Mouse (Mus musculus): ENCODE results near the gene Emsy. TPM values are rescaled to one million over a fixed set of nuclear protein-coding genes. Genes with fewer than 3 reads are reported as not detected.

Emsy gene
- polyA plus RNA-seq, 1 experiment = 14.8 TPM

DNA sequence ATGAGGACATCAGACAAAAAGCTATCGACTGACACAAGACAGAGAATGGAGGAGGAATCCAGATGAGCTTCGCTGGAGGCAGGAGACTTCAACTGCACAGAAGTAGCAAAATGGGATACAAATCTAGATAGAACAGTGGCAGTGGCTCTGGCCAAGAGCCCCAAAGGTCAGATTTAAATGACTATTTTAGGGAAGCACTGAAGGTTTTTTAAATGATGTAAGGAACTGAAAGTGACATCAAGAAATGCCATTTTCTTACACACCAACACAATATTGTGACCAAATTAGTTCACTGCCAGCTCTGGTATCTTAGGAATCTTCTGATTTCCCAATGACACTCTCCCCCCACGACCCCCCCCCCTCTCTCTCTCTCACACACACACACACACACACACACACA is 72.0 kb downstream of the Emsy start:
- Histone ChIP-seq H3K4me3 (ENCODE audit: extremely low read depth, insufficient read depth, insufficient read length) (no peak overlapping the region), H3K36me3 (ENCODE audit: control insufficient read depth, insufficient read depth, low read length) (no peaks in the 10 kb centered on the region; the same call in none of the 2 replicates), H3K27ac (ENCODE audit: insufficient read depth, low read length) (no peak overlapping the region), H3K4me1 (ENCODE audit: control insufficient read depth, insufficient read depth, insufficient read length) (peaks cover 15% of the 10 kb centered on the region; the same call in 1 of the 2 replicates), H3K27me3 (ENCODE audit: control insufficient read depth, insufficient read depth, low read length) (no peaks in the 10 kb centered on the region)
- DNase-seq (ENCODE audit: low read depth in 1 of 2, low spot score in 2 of 2) = no peak
- 87% methylated on average over 2 of the region's 3 CpGs for WGBS
- TF ChIP-seq CTCF (IDR thresholded peaks at IDR 0.05; ENCODE audit: extremely low read depth, insufficient read depth, insufficient read length, insufficient replicate concordance) (no peak), POLR2A (IDR thresholded peaks at IDR 0.05; ENCODE audit: low read depth, low read length) (no peak)

DNA sequence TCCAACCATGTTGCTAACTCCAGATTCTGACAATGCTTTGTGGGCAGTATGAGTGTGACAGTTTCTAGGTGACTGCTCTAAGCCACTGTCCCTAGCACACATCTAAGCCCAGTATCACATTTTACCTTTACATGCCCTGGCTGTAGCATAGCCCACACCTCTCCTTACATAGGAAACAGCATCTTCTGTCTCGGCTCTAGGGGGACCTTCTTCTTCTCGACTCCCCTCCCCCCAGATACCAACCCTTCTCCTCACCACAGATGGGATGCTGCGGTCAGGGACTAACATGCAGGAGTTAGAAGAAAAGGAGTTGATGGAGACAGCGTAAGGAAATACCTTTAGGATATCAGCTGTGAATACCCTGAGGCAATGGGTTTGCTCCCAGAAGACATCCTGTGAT is 75.3 kb downstream of the Emsy start:
- Histone ChIP-seq H3K4me1 (ENCODE audit: control insufficient read depth, insufficient read depth, insufficient read length) (peaks cover 13% of the 10 kb centered on the region; the same call in 1 of the 2 replicates), H3K36me3 (ENCODE audit: control insufficient read depth, insufficient read depth, low read length) (no peaks in the 10 kb centered on the region), H3K4me3 (ENCODE audit: extremely low read depth, insufficient read depth, insufficient read length) (no peak overlapping the region), H3K27me3 (ENCODE audit: control insufficient read depth, insufficient read depth, low read length) (no peaks in the 10 kb centered on the region), H3K27ac (ENCODE audit: insufficient read depth, low read length) (no peak overlapping the region)
- no peak for DNase-seq (ENCODE audit: low read depth in 1 of 2, low spot score in 2 of 2)
- TF ChIP-seq CTCF (IDR thresholded peaks at IDR 0.05; ENCODE audit: extremely low read depth, insufficient read depth, insufficient read length, insufficient replicate concordance) = no peak
- no peak for TF ChIP-seq POLR2A (IDR thresholded peaks at IDR 0.05; ENCODE audit: low read depth, low read length)
- 88% methylated on average over 4 of the region's 4 CpGs for WGBS

DNA sequence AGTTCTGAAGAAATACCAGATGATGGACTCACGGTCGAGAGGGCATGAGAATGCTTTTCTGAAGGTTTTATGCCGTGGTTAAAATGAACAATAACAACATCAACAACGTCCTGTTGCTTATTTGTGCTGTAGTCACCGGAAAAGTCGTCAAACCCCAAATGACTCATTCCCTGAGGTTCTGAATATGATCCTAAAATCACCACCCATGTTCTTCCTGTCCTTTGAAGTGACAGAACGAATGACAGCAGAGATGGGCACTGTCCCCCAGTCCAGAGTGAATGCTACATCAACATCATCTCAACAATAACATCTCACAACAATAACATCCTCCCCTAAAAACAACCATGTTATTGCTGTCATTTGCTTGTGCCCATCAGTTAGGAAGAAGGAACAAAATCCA is 76.1 kb downstream of the Emsy start:
- H3K4me1 ChIP-seq (ENCODE audit: control insufficient read depth, insufficient read depth, insufficient read length) = peaks cover 7% of the 10 kb centered on the region; the same call in 1 of the 2 replicates
- H3K27ac ChIP-seq (ENCODE audit: insufficient read depth, low read length) = no peak overlapping the region
- H3K27me3 ChIP-seq (ENCODE audit: control insufficient read depth, insufficient read depth, low read length) = no peaks in the 10 kb centered on the region
- no peak for TF ChIP-seq POLR2A (IDR thresholded peaks at IDR 0.05; ENCODE audit: low read depth, low read length)
- no peak for TF ChIP-seq CTCF (IDR thresholded peaks at IDR 0.05; ENCODE audit: extremely low read depth, insufficient read depth, insufficient read length, insufficient replicate concordance)
- H3K36me3 ChIP-seq (ENCODE audit: control insufficient read depth, insufficient read depth, low read length) = no peaks in the 10 kb centered on the region
- H3K4me3 ChIP-seq (ENCODE audit: extremely low read depth, insufficient read depth, insufficient read length) = no peak overlapping the region
- no peak for DNase-seq (ENCODE audit: low read depth in 1 of 2, low spot score in 2 of 2)
- 71% methylated on average over 7 of the region's 7 CpGs for WGBS

DNA sequence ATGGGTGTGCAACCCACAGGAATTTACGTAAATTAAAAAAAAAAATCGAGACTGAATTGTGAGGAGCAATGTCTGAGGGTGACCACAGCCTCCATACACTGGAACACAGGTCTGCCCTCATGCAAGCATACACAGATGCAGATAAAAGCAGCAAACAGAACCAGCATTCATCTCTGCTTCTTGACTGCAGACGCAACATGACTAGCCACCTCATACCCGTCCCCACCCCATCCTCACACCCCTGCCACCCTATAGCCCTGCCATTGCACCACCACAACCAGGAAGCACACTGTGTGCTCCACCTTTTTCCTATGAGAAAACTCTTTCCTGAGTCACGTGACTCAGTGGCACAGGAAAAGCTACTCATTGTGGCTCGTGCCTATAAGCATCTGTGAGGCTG is 76.9 kb downstream of the Emsy start:
- Histone ChIP-seq H3K4me3 (ENCODE audit: extremely low read depth, insufficient read depth, insufficient read length) (no peak overlapping the region), H3K36me3 (ENCODE audit: control insufficient read depth, insufficient read depth, low read length) (no peaks in the 10 kb centered on the region), H3K4me1 (ENCODE audit: control insufficient read depth, insufficient read depth, insufficient read length) (peaks cover under 1% of the 10 kb centered on the region; the same call in 1 of the 2 replicates), H3K27me3 (ENCODE audit: control insufficient read depth, insufficient read depth, low read length) (no peaks in the 10 kb centered on the region), H3K27ac (ENCODE audit: insufficient read depth, low read length) (no peak overlapping the region)
- no peak for DNase-seq (ENCODE audit: low read depth in 1 of 2, low spot score in 2 of 2)
- TF ChIP-seq CTCF (IDR thresholded peaks at IDR 0.05; ENCODE audit: extremely low read depth, insufficient read depth, insufficient read length, insufficient replicate concordance) = no peak
- TF ChIP-seq POLR2A (IDR thresholded peaks at IDR 0.05; ENCODE audit: low read depth, low read length) = no peak
- 63% methylated on average over 6 of the region's 6 CpGs for WGBS

DNA sequence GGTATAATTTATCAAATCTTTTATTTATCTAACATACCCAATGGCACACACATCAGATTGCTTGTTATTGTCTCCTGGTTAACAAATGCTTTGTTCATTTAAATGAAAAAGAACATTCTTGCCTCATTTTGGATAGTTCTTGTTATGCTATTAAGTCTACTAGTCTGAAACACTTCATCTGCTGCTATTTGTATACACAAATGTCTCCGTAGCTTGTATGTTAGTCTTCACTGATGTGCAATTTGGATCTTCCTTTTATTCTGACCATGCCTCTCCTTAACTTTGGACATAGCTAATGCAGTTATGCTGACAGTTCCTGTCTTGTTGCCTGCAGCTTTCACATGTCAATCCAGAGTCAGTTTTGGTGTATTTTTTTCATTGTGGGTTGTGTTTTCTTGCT is 79.1 kb downstream of the Emsy start:
- Histone ChIP-seq H3K27ac (ENCODE audit: insufficient read depth, low read length) (no peak overlapping the region), H3K36me3 (ENCODE audit: control insufficient read depth, insufficient read depth, low read length) (no peaks in the 10 kb centered on the region), H3K4me3 (ENCODE audit: extremely low read depth, insufficient read depth, insufficient read length) (no peak overlapping the region), H3K27me3 (ENCODE audit: control insufficient read depth, insufficient read depth, low read length) (no peaks in the 10 kb centered on the region), H3K4me1 (ENCODE audit: control insufficient read depth, insufficient read depth, insufficient read length) (no peaks in the 10 kb centered on the region)
- 88% methylated on average over 1 of the region's 1 CpGs for WGBS
- TF ChIP-seq POLR2A (IDR thresholded peaks at IDR 0.05; ENCODE audit: low read depth, low read length) (no peak), CTCF (IDR thresholded peaks at IDR 0.05; ENCODE audit: extremely low read depth, insufficient read depth, insufficient read length, insufficient replicate concordance) (no peak)
- DNase-seq (ENCODE audit: low read depth in 1 of 2, low spot score in 2 of 2) = no peak

GRCm38 (mm10) chr7:98575651-98576239 is 80.8 kb downstream of the Emsy start:
- Histone ChIP-seq H3K27me3 (ENCODE audit: control insufficient read depth, insufficient read depth, low read length) (no peaks in the 10 kb centered on the region), H3K4me1 (ENCODE audit: control insufficient read depth, insufficient read depth, insufficient read length) (no peaks in the 10 kb centered on the region), H3K4me3 (ENCODE audit: extremely low read depth, insufficient read depth, insufficient read length) (no peak overlapping the region), H3K36me3 (ENCODE audit: control insufficient read depth, insufficient read depth, low read length) (no peaks in the 10 kb centered on the region), H3K27ac (ENCODE audit: insufficient read depth, low read length) (no peak overlapping the region)
- no peak for TF ChIP-seq POLR2A (IDR thresholded peaks at IDR 0.05; ENCODE audit: low read depth, low read length)
- TF ChIP-seq CTCF (IDR thresholded peaks at IDR 0.05; ENCODE audit: extremely low read depth, insufficient read depth, insufficient read length, insufficient replicate concordance) = no peak
- no peak for DNase-seq (ENCODE audit: low read depth in 1 of 2, low spot score in 2 of 2)
- 74% methylated on average over 3 of the region's 3 CpGs for WGBS

DNA sequence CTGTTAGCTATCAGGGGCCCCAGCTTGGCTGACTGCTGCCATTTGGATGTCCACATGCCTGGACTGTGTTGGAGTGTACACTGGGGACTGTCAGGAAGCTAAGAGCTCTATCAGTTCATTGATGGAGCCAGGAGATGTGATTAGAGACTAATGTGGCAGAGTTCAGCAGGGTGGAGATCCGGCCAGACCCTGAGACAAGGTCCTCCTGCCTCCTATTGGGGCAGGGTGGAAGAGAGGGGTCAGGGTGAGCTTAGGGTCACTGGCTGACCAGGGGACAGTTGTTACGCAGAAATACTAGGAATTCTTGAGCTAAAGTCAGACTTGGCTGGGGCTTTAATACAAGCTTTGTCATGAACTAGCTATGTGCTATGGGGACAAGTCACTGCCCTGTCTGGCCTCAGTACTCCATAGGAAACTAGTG is 81.8 kb downstream of the Emsy start:
- no peak for DNase-seq (ENCODE audit: low read depth in 1 of 2, low spot score in 2 of 2)
- WGBS = 90% methylated on average over 2 of the region's 2 CpGs

More for the DNA sequence above, 81.8 kb downstream of the Emsy start:
- Histone ChIP-seq H3K36me3 (ENCODE audit: control insufficient read depth, insufficient read depth, low read length) (no peaks in the 10 kb centered on the region), H3K27ac (ENCODE audit: insufficient read depth, low read length) (no peak overlapping the region), H3K4me3 (ENCODE audit: extremely low read depth, insufficient read depth, insufficient read length) (no peak overlapping the region), H3K4me1 (ENCODE audit: control insufficient read depth, insufficient read depth, insufficient read length) (no peaks in the 10 kb centered on the region), H3K27me3 (ENCODE audit: control insufficient read depth, insufficient read depth, low read length) (no peaks in the 10 kb centered on the region)
- no peak for TF ChIP-seq POLR2A (IDR thresholded peaks at IDR 0.05; ENCODE audit: low read depth, low read length)
- no peak for TF ChIP-seq CTCF (IDR thresholded peaks at IDR 0.05; ENCODE audit: extremely low read depth, insufficient read depth, insufficient read length, insufficient replicate concordance)

Measured in spleen, adult 2 months (tissue).